Mouse (Mus musculus) gastrocnemius, postnatal 25 days (tissue): ENCODE data around the gene Rngtt. TPM values are rescaled to one million over a fixed set of nuclear protein-coding genes. Genes with fewer than 3 reads are reported as not detected.
A peak's percentile ranks its signal among the peaks of the same experiment; 100 is the strongest.

Experiments used
- DNase-seq: peaks from one replicate; pipeline ENCODE4 v3.0.0; 2022
- microRNA-seq, 2 experiments: library from miRNA; unstranded; fragments of <30 nt; microRNA quantifications; one replicate each; pipeline ENCODE4 v1.2.0; 2021; ENCODE audit warnings: borderline replicate concordance in 2 of 2
- total RNA-seq, 2 experiments: library from RNA; stranded (reverse); gene quantifications; 1 replicate in 1 of 2; 2 replicates in 1 of 2; pipeline ENCODE4 v1.2.3; 2021

Rngtt gene
- total RNA-seq, 2 experiments from 2014 or later, result 6.3 to 8.6 TPM

GRCm38 (mm10) chr4:33520196-33520595 is 210.1 kb downstream of the Rngtt start:
- DNase-seq, result no peak

GRCm38 (mm10) chr4:33520938-33521337 is 210.8 kb downstream of the Rngtt start:
- no peak for DNase-seq

DNA sequence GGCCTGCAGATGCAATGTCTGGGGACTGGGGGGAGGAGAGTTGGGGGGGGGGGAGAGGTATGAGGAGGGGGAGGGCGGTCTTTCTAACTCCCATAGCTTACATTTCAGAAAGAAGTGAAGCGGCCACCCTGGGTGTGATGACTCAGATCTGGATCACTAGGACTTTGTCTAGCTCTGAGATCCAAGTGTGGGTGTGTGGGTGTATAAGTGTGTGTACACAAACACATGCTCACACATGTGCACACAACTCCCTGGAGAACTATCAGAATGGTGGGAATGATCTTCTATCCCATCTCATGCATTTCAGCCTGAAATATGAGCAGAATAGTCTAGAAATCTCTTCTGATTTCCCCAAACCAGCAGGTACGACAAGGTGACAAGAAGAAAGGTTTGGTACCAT is 213.7 kb downstream of the Rngtt start:
- no peak for DNase-seq

GRCm38 (mm10) chr4:33524481-33525141 is 214.5 kb downstream of the Rngtt start:
- DNase-seq, result peak; percentile 72

DNA sequence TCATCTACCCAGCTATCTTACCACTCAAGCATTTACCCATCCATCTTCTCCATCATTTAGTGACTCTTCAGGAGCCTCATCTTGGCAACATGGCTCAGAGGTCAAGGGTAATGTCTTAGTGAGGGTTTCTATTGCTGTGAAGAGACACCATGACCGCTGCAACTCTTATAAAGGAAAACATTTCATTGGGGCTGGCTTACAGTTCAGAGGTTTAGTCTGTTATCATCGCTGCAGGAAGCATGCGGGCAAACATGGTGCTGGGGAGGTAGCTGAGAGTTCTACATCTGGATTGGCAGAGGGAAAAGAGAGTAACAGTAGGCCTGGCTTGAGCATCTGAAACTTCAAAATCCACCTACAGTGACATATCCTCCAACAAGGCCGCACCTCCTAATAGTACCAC is 215.2 kb downstream of the Rngtt start:
- DNase-seq, result no peak

- no peak for DNase-seq
Measured at GRCm38 (mm10) chr4:33526092-33526491, 216.0 kb downstream of the Rngtt start.

GRCm38 (mm10) chr4:33526675-33527074 is 216.6 kb downstream of the Rngtt start:
- no peak for DNase-seq

- no peak for DNase-seq
Measured at GRCm38 (mm10) chr4:33532596-33532995, 222.5 kb downstream of the Rngtt start.

DNA sequence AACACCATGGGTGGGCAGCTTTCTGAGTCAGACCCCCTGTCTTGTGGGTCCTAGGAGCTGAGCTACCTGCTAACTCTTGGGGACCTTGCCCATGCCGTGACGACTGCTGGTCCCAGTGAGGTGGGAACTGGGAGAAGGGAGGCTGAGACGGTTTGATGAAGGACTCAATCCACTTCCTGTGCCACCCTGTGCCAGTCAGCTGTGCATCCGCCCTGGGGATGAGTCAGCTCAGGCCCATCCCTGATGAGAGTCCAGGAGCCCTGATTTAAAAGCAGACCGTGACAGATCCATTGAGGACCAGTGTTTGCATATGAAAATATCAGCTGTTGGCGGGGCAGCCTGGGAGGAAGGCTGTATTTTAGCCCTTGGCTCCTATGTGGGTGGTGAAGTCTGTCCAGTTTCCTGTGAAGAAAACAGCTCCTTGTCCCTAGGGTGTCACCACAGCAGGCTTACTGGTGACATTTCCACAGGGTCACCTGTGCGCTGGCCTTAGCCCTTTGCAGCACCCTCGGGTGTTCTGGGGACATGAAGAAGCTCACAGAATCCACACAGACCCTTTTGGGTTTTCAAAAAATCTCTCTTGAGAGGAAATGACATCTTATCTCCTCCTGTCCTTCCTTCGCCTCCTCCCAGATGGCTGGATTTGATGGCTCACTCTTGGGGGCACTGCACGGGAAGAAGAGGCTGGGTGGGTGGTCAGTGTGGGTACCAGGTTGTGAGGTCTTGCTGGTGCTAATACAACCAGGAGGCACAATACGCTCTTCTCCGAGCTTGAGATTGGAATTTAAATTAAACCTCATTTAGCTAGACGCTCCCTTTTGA is 234.9 kb downstream of the Rngtt start:
- DNase-seq, result no peak

DNA sequence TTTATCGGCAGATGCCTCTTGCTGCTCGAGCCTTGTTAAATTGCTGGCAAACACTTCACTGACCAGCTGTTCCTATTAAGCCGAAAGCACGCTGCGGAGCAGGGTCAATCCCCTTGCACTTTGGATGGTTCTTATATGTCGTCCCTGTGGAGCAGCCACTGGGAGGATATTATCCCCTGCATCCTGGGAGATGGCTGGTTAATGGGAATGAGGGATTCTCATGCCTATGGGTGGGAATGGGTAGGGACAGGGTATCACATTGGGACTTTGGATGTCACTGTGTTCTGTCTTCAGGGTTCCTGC is 235.4 kb downstream of the Rngtt start:
- no peak for DNase-seq

- DNase-seq, result no peak
Measured at GRCm38 (mm10) chr4:33546278-33546677, 236.2 kb downstream of the Rngtt start.

GRCm38 (mm10) chr4:33547315-33547929 is 237.3 kb downstream of the Rngtt start:
- no peak for DNase-seq

- no peak for DNase-seq
Measured at GRCm38 (mm10) chr4:33549606-33550005, 239.5 kb downstream of the Rngtt start.

Small RNAs within 50 kb of the gene (microRNA-seq; reads per million reads assigned to microRNA genes)
- 0 reads per million in 2 experiments for gene Mir8118

Other genes with a start within 250 kb of the Rngtt start
- 1 to 10 TPM; 6.2 to 9.6 TPM for gene Gabrr2, start 247.3 kb upstream of the Rngtt start, total RNA-seq
- under 1 TPM in 1 of 2 experiments, not detected in 1; 0.11 TPM for gene Gabrr1, start 177.8 kb upstream of the Rngtt start, total RNA-seq
- 10 to 100 TPM; 36.7 to 39.6 TPM for gene Pm20d2, start 120.6 kb upstream of the Rngtt start, total RNA-seq
- not detected for gene Srsf12, start 101.3 kb upstream of the Rngtt start, total RNA-seq
- gene Pnrc1, start 20.1 kb upstream of the Rngtt start, total RNA-seq, result 100 to 1,000 TPM; 132 to 145 TPM